Mouse (Mus musculus): ENCODE measurements at regions not wholly inside any gene's neighbourhood (a gene's known extent, or its start where the extent isn't known, plus 50 kb on each side); places are given as distances from the start of the nearest gene placed in this dataset.
"Not testable (repeated sequence)": the region's sequence is repeated elsewhere in the genome, so short reads cannot be mapped to it uniquely, and the experiment has no call there.

DNA sequence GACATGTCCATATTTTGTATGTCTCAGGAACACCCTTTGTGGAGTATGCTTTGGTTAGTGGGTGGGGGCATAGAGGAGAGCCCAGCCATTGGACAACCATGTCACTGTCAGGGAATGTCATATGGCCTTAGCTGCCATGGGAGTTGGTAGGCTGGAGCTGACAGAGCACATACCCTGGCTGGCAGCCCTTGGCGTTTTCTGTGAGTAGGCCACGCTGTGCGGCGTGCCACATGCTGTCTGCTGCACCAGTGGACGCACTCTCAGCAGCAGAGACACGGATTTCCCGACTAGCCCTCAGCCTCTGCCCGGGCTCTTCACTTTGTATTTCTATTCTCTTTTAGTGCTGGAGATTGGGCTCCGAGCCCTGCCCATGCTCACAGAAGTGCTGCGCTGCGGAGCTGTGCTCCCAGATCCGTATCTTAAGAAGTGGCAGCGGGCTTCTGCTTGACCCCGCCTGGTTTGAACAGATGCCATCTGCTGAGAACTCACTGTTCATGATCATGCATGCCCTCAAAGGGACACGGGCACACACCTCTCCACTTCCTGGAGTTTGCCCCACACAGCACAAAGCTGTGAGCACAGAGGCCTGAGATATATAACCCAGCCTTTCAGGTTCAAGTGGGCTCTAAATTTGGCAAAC is 160.1 kb downstream of the Sall1 start:
- DNase-seq = no peak

DNA sequence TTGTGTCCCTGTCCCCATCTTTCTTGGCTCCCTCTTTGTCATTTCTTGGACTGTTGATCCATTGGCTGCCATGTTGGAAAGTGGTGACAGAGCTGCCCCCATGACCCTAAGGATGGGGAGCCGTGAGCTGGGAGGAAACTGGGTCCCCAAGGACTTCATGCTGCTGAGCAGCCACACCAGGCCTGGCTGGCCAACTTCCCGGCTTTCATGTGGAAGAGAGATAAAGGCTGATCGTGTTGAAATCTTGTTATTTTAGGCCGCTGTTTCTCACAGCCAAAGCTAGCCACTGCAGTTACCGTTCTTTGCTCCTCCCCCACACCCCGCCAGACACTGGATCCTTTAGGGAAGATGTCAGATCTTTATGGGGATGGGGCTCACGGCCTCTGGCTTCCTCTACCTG is 164.1 kb downstream of the Sall1 start:
- DNase-seq = no peak

DNA sequence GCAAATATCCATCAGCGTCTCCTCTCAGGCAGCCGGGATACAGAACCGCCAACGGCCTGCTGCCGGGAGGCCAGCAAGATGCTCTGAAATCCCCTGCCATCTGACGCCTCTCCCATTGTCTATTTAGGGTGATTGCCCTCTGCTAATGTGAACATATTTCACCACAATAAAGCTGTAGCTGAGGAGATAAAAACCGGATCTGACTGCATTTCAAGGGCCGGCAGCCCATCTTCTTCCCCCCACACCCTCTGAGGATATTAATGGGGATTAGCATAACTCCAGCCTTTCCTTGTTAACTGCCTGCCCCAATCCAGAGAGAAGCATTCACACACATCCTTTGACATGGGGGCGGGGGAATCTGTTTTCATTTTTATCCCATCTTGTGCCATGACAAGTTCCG is 166.0 kb downstream of the Sall1 start:
- peak; percentile 16 for DNase-seq

DNA sequence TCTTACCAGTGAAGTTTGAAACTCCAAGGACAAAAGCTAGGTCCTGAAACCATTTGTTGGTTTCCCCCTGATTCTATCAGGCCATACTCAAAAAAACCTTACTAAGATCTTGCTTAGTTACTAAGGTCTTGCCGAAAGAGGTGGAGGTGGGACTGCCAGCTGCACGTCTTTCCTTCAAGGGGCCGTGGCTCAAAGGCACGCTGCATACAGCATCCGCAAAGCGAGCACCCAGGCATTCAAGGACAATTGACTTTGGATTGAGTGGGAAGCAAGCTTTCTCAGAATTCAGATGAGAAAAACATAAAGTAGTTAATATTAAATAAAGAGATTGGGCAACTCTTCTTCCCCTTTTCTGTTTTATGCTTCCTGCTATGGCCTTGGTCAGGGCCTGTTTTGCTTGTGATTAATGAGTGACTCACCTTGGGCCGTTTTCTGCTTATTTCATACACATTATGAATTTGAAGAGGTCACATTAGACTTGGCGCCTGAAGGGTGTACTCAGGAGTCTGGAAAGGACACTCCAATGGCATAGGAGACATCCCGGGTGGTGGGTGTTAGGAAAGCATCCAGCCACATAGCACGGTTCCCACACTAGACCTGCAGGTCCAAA is 166.1 kb downstream of the Cyld start:
- DNase-seq = no peak

DNA sequence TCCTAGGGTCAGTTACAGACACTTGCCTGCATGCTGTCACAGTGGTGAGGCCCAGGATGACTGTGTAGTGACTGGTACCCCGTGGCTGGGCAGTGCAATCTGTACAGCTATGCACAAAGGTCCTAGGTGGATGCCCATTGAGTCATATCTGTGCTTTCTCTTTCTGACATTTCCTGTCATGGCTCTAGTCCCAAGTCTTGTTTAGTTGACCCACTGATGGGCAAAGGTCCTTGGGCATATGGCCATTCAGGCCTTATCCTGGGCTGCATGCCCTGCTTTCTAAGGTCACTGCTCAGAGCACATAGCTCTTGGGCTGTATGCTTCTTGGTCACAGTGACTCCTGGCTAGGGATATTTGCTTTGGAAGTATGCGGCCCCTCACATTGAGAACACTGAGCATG is 160.4 kb downstream of the Cyld start:
- DNase-seq = no peak

DNA sequence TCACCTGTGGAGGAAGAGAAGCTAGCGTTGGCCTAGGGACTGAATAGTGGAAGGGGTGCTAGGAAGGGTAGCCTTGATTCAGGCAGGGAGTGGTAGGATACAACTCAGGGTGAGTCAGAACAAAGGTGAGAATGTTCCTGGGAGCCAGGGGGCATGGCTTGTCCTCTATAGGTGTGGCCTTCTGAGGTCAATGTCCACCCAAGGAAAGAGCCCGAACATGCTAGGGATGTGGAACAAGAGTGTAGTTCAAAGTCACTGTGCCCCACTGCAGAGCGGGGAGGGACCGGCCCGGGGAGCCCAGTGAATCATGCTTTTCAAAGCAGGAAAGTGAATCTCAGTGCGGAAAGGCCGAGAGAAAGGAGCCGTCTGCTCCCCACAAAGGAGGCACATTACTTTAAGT is 156.4 kb downstream of the Cyld start:
- DNase-seq = no peak

DNA sequence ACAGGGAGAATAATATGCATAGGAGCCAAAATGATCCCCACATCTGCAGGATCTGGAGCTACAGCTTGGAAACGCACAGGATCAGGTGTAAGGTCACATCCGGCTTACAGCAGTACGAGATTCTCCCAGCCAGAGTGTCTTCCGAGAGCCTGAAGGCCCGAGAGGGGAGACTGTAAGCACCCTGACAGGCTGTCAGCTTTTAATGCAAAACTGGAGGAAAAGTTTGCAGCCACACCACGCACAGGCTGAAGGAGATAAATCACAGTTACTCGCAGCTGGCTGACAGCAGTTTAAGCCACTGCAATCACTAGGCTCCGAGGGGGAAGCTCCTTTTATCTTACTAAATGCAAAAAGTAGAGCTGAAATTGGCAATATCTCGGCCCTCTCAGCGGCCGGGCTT is 149.1 kb downstream of the Cyld start:
- peak; percentile 29 for DNase-seq

DNA sequence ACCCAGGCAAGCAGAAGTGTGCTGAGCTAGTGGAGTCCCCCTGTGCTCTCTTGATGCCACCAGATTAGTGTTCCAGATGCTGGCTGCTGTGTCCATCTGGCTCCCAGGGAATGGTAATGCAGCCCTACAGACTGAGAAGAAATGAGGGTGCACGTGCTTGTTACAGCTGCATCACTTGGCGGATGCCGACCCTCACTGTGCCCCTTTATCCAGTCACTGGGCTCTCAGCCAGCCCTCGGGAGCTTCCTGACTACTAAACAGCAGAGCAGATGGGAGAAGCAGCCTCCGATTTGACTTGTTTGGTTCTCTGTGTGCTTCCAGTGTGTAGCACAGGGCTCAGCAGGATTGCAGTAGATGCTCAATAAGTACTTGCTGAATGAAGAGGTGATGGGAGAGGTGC is 147.5 kb downstream of the Cyld start:
- DNase-seq = no peak

DNA sequence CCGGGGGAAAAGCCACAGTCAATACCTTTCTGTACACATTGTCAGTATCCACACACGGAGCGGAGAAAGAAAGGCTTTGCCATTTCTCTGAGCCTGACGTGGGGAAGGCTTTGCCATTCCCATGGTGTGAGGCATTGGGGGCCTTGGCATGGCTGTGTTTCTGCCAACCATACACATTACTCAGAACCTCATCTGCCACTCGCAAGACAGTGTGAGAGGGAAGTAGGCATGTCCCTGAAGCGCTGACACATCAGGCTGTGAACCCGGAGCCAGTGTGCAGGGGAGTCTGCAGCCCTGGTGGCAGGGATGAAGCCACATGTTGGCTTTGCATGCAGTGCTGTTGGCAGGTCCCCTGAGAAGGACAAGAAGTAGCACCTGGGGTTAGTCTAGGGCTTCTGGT is 145.6 kb downstream of the Cyld start:
- DNase-seq = no peak

DNA sequence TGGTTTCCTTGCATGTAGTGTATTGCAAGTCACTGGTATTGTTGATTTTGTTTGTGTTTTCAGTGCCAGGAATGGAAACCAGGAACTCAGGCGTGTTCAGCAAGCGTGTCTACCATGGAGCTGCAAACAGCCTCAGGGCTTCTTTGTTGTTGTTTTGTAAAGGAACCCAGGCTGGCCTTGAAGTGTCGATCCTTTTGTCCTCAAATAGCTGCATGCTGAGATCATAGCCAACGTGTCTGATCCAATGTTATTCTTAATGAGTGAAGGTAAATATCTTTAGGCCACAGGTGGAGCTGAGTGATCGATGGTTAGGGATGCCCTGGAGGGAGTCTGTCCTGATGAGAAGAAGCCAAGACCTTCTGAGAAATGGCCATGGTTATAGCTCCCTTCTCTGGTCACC is 143.3 kb downstream of the Cyld start:
- DNase-seq = no peak

DNA sequence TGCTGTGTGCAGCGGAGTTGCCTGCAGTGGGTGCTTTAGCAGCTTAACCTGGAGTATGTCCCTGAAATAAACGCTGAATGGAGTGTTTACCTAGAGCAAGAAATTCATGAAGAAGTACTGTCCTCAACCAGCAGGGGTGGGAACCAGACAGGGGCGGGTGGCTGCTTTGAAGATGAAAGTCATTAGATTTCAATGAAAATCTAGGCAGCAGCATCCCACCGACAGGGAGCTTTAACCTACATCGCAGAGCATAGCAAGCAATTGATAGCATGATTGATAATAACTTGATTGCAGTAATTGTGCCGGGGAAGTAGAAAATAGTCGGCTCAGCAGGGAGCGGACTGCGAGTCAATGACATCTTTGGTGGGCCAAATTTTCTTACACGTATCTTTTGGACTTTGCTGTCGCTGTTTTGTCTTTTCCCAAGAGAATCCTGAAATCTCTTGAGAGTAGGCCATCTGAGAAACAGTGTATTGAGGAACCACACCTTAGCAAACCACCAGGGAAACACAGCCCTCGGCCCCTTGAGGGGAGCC is 139.0 kb downstream of the Cyld start:
- DNase-seq = peak; percentile 13

DNA sequence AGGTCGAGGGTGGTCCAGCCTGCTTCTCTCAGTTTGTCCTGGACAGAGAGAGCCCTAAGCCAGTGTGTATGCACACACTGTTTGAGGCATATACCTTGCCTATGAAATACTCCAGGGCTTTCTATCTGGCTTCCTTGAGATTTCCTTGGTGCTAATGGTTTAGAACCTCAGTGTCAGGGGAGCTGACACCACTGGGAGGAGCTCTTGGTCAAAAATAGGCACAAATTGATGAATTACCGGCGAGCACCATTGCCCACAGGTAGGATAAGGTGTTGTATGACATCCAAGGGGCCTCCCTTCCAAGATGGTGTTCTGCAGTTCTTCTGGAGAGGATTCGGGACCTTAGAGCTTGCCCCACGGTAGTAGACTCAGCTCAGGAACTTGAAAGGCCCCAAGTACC is 129.0 kb downstream of the Cyld start:
- DNase-seq = no peak

DNA sequence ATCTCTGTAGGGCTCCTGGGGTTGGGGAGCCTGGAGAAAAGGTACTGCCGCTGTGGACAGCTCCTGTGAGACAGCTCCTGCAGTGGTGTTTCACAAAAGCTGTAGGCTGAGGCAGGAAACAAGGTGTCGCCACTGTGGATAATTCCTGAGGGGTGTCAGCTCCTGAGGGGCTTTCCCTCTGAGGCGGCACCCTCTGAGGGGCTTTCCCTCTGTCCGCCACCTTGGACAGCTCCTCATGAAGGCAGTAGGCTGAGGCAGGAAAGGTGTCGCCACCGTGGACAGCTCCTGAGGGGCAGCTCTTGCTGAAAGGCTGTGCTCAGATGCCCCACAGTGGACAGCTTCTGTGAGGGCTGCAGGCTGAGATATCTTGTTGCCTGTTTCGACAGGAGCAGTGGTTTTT is 127.1 kb downstream of the Cyld start:
- DNase-seq = no peak

DNA sequence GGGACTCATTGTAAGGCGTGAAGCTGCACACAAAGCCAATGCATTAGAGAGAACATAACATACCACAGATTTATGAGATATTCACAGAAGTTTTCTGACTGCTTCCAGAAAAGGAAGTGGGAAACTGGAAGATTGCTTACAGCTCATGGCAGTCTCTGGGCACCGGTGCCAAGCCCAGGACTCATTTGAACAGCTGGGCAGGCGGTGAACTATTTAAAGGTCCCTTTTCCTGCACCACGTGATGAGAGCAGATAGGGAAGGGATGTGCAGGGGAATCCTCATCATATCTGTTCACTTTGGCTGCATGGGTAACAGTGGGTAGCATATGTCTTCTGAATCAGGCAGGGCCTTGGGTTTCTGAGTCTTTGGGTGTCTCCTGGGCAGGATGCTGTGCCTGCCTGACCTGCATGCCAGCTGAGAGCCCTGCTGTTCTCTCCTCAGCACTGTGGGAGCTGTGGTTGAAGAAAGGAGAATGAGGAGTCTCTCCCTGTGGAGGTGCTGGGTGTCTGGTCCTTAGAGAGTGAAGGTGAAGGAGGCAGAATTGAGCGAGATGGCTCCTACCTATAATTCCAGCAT is 123.5 kb downstream of the Cyld start:
- DNase-seq = no peak

DNA sequence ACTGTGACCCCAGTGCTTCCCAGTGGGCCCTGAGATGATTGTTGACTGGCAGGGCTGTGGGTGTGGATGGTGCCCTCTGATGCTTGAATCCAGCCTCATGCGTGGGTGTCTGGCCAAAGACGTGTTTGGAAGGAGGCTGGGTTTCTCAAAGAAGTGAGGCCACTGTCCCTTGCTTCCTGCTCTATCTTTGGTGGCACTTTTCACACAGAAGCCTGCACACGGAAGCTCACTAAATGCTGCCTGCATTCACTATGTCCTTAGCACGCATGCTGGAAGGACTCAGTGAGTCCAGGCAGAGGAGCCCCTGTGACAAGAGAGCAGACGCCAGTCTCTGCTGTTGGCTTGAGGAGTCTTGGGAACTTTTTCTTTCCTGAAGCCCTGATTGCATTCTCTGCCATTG is 119.6 kb downstream of the Cyld start:
- no peak for DNase-seq

DNA sequence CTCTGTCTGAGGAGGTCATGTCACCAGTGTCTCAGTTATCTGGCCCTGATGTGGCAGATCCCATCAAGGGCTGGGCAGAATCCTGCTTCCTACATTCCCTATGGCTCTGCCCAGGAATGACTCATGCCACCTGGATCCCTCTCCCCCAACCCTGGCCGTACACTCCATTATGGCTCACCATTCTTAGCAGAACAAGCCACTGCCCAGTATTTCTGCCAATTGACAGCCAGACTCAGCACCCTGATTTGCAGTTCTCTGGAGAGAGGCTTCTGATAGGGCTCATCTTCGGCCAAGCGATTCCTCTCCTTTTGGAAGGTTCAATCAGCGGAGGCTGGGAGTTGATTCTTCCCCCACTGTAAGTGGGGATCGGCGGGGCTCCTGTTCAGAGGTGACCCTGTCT is 117.4 kb downstream of the Cyld start:
- DNase-seq = no peak

DNA sequence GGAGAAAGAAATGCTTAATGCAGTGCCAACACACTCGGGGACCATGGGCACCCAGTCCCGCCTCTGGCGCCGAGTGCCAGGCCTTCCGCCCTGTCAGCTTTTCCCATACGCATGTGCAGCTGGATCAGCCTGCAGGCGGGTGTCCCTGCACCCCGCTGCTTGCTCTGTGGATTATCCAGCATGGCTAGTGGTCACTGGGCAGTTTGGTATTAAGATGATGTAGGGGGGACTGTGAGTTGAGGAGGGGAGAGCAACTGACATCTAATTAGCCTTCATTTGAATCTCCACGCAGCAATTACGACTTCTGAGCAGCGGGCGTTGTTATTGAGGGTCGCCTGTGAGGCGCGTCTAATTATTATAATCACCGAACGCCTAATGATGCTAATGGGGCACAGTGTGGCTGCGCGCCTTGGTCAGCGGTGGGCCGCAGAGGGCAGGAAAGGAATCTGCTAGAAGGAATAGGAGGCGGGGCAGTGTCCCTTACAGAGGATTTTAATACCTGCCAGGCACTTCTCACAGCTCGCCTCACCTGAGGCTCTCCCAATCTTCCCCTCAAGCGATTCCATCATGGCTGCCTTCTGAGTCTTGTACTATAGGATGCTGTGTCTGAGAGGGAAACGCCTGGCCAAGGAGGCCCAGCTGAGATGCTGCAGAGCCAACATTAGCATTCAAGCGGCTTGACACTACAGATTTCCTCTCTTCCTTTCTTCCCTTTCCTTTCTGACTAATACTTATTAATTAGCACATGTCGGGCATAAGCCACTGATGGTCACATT is 116.3 kb downstream of the Cyld start:
- no peak for DNase-seq

DNA sequence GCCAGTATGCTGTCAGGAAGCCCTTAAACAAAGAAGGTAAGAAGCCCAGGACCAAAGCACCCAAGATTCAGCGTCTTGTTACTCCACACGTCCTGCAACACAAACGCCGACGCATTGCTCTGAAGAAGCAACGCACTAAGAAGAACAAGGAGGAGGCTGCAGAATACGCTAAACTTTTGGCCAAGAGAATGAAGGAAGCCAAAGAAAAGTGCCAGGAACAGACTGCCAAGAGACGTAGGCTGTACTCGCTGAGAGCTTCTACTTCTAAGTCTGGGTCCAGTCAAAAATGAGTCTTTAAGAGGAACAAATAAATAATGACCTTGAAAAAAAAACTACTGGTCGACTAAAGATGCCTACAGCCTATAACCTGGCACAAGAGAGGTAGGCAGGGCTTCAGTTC is 110.0 kb downstream of the Cyld start:
- not testable (repeated sequence) for DNase-seq

Data from embryo, embryonic 11 days (tissue).